In the genomic region with DNA sequence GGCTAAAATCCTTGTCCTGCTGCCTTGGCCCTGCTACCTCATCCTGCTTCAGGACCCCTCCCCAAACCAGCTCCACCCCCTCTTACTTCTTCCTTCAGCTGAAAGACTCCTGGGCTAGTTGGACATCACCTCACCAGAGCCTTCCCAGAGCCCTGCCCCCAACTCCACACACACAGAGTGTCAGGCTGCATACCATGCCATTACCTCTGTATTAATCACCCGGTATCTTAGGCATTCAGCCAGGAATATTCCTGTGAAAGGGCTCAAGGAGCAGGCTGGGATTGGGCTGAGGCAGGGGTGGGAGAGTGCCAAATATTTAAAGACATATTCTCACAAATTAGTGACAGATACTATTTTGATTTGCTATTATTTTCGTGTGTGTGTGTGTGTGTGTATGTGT, we compare ENCODE assay signal across 22 mouse cellular contexts. TPM values are rescaled to one million over a fixed set of nuclear protein-coding genes. Genes with fewer than 3 reads are reported as not detected.
DNase-seq lines count a peak whose midpoint lies in the region; ATAC-seq and TF ChIP-seq lines count a peak whose summit lies in the region.
"Had no signal": no experiment of that assay in that cellular context is flagged by ENCODE, and none has a peak within 500 bp of the region (broad histone marks: within the 10 kb centered on the region; RNA-seq: fewer than 3 reads in every experiment).

No protein-coding gene starts in this region.

- ATAC-seq in midbrain, embryonic 13.5 days: no peak
- peak; percentile 41 for ATAC-seq in stomach, postnatal 0 days (ENCODE audit: low FRiP score, low TSS enrichment)

- TF ChIP-seq EP300 in stomach, postnatal 0 days (optimal IDR thresholded peaks at IDR 0.05): no peak

- no peaks in the 10 kb centered on the region for H3K9me3 ChIP-seq in midbrain, embryonic 13.5 days
- no peaks in the 10 kb centered on the region for H3K9me3 ChIP-seq in midbrain, embryonic 10.5 days (replicated peaks)
- no peaks in the 10 kb centered on the region for H3K9me3 ChIP-seq in stomach, postnatal 0 days (ENCODE audit: control insufficient read depth, low read length)
- H3K9me3 ChIP-seq: forebrain, embryonic 12.5 days; heart, embryonic 13.5 days; neural tube, embryonic 12.5 days had no signal

- intact Hi-C loops in left cerebral cortex, postnatal 36 days (cut with DNase I): no loop called here
- intact Hi-C loops in left cerebral cortex, postnatal 14 days (cut with DNase I): no loop called here

- H3K27ac ChIP-seq in kidney, adult 2 months (ENCODE audit: insufficient read depth, low read depth, low read length): no peak overlapping the region
- no peak overlapping the region for H3K27ac ChIP-seq in midbrain, embryonic 13.5 days
- H3K27ac ChIP-seq in midbrain, embryonic 10.5 days (replicated peaks): no peak overlapping the region
- peak overlapping the region; percentile 63 for H3K27ac ChIP-seq in stomach, postnatal 0 days (replicated peaks)
- H3K27ac ChIP-seq: forebrain, embryonic 12.5 days; heart, embryonic 13.5 days; neural tube, embryonic 12.5 days had no signal

- 38% methylated on average over 2 of the region's 2 CpGs for WGBS in kidney, adult 2 months
- WGBS in midbrain, embryonic 13.5 days: 70% methylated on average over 2 of the region's 2 CpGs
- 71% methylated on average over 2 of the region's 2 CpGs for WGBS in midbrain, embryonic 10.5 days
- 27% methylated on average over 2 of the region's 2 CpGs for WGBS in stomach, postnatal 0 days

- no peak overlapping the region for H3K4me2 ChIP-seq in midbrain, embryonic 13.5 days (replicated peaks)
- H3K4me2 ChIP-seq in stomach, postnatal 0 days (replicated peaks; ENCODE audit: low read depth): no peak overlapping the region
- H3K4me2 ChIP-seq: forebrain, embryonic 12.5 days; heart, embryonic 13.5 days; liver, embryonic 11.5 days; neural tube, embryonic 12.5 days had no signal

- no peak for TF ChIP-seq CTCF in kidney, adult 2 months (conservative IDR thresholded peaks at IDR 0.05; ENCODE audit: insufficient read depth, insufficient read length, low read depth, low read length)
- no peak for TF ChIP-seq CTCF in brain, embryonic 14.5 days (IDR thresholded peaks at IDR 0.05; ENCODE audit: borderline replicate concordance, extremely low read depth, insufficient read depth, insufficient read length)
- TF ChIP-seq CTCF in stomach, postnatal 0 days (IDR thresholded peaks at IDR 0.05; ENCODE audit: low read depth): no peak

- peak overlapping the region; percentile 16; the same call in 1 of the 2 replicates for H3K9ac ChIP-seq in midbrain, embryonic 13.5 days (replicated peaks)
- no peak overlapping the region for H3K9ac ChIP-seq in stomach, postnatal 0 days (ENCODE audit: low read length)
- H3K9ac ChIP-seq: forebrain, embryonic 12.5 days; heart, embryonic 13.5 days; neural tube, embryonic 12.5 days had no signal

- H3K36me3 ChIP-seq in kidney, adult 2 months (ENCODE audit: control insufficient read depth, insufficient read depth, low read length): no peaks in the 10 kb centered on the region
- no peaks in the 10 kb centered on the region for H3K36me3 ChIP-seq in midbrain, embryonic 13.5 days
- no peaks in the 10 kb centered on the region for H3K36me3 ChIP-seq in midbrain, embryonic 10.5 days
- no peaks in the 10 kb centered on the region for H3K36me3 ChIP-seq in stomach, postnatal 0 days (ENCODE audit: control insufficient read depth, insufficient read depth, low read length)
- H3K36me3 ChIP-seq: forebrain, embryonic 12.5 days; heart, embryonic 13.5 days; neural tube, embryonic 12.5 days had no signal

- no peak overlapping the region for H3K4me3 ChIP-seq in kidney, adult 2 months (ENCODE audit: insufficient read depth, low read depth, low read length)
- H3K4me3 ChIP-seq in midbrain, embryonic 13.5 days (replicated peaks): no peak overlapping the region
- no peak overlapping the region for H3K4me3 ChIP-seq in midbrain, embryonic 10.5 days
- no peak overlapping the region for H3K4me3 ChIP-seq in stomach, postnatal 0 days (ENCODE audit: low read depth, low read length)
- H3K4me3 ChIP-seq: forebrain, embryonic 12.5 days; heart, embryonic 13.5 days; neural tube, embryonic 12.5 days had no signal

- no peaks in the 10 kb centered on the region for H3K27me3 ChIP-seq in kidney, adult 2 months (replicated peaks; ENCODE audit: control insufficient read depth, insufficient read depth, low read length)
- H3K27me3 ChIP-seq in midbrain, embryonic 13.5 days: no peaks in the 10 kb centered on the region
- no peaks in the 10 kb centered on the region for H3K27me3 ChIP-seq in midbrain, embryonic 10.5 days (ENCODE audit: low read depth, poor library complexity, severe bottlenecking)
- H3K27me3 ChIP-seq in stomach, postnatal 0 days (ENCODE audit: control insufficient read depth, insufficient read depth, low read length): no peaks in the 10 kb centered on the region
- H3K27me3 ChIP-seq: forebrain, embryonic 12.5 days; heart, embryonic 13.5 days; neural tube, embryonic 12.5 days had no signal

- peaks cover 4% of the 10 kb centered on the region; the same call in 1 of the 2 replicates for H3K4me1 ChIP-seq in kidney, adult 2 months (ENCODE audit: control insufficient read depth, insufficient read depth, low read length)
- H3K4me1 ChIP-seq in midbrain, embryonic 13.5 days (replicated peaks): peaks cover 22% of the 10 kb centered on the region
- H3K4me1 ChIP-seq in midbrain, embryonic 10.5 days: peaks cover 32% of the 10 kb centered on the region
- peaks cover 6% of the 10 kb centered on the region; the same call in 1 of the 2 replicates for H3K4me1 ChIP-seq in stomach, postnatal 0 days (replicated peaks; ENCODE audit: control insufficient read depth, insufficient read depth)

- peak; percentile 63 for DNase-seq in kidney, adult 2 months
- DNase-seq in kidney, adult 9 months: no peak
- no peak for DNase-seq in midbrain, embryonic 10.5 days (ENCODE audit: low spot score)
- peak; percentile 20 for DNase-seq in brain, embryonic 14.5 days (ENCODE audit: low read depth)
- DNase-seq in stomach, postnatal 0 days (ENCODE audit: low spot score): peak; percentile 65
- no peak for DNase-seq in left cerebral cortex, postnatal 36 days (ENCODE audit: low spot score in 2 of 2)
- no peak for DNase-seq in left cerebral cortex, postnatal 14 days (ENCODE audit: low spot score in 2 of 2)
- DNase-seq: adrenal gland, postnatal 25 days; cerebellum, adult 9-10 months; gastrocnemius, postnatal 25 days; heart, postnatal 4 days; lung, postnatal 10 days; right cerebral cortex, postnatal 14 days had no signal

- no peak for TF ChIP-seq POLR2A in kidney, adult 2 months (IDR thresholded peaks at IDR 0.05; ENCODE audit: low read depth, low read length)
- no peak for TF ChIP-seq POLR2A in brain, embryonic 14.5 days (IDR thresholded peaks at IDR 0.05; ENCODE audit: borderline replicate concordance, extremely low read depth, insufficient read depth, insufficient read length, poor library complexity, severe bottlenecking)

RNA-seq across cellular contexts. Expression of gene Ssh1, which starts 2.8 kb away (rescaled TPM):
- polyA plus RNA-seq in kidney, adult 2 months (2012; rRNA removed): 11.3 and 12.1 TPM in 2 replicates
- polyA plus RNA-seq in midbrain, embryonic 13.5 days (2015; fragmentation: Nextera tagmentation; extraction: Ambion mirVana): 14.3 and 17.2 TPM in 2 replicates
- polyA plus RNA-seq in midbrain, embryonic 10.5 days (2016; fragmentation: Nextera tagmentation; extraction: Ambion mirVana): 13.3 and 16.8 TPM in 2 replicates
- polyA plus RNA-seq in brain, embryonic 14.5 days (2012; rRNA removed): 12.2 and 19.2 TPM in 2 replicates
- 5.0 and 5.3 TPM in 2 replicates for polyA plus RNA-seq in stomach, postnatal 0 days (2015; fragmentation: Nextera tagmentation; extraction: Ambion mirVana)
- 10 to 100 TPM; 21.0 to 29.1 TPM for total RNA-seq in left cerebral cortex, postnatal 36 days (2021)
- 10 to 100 TPM; 19.7 to 21.4 TPM for total RNA-seq in left cerebral cortex, postnatal 14 days (2021)

RNA-seq across cellular contexts. Expression of gene Dao, which starts 7.0 kb away (rescaled TPM):
- polyA plus RNA-seq in kidney, adult 2 months (2012; rRNA removed): 369 and 376 TPM in 2 replicates
- not detected in 2 replicates for polyA plus RNA-seq in midbrain, embryonic 13.5 days (2015; fragmentation: Nextera tagmentation; extraction: Ambion mirVana)
- polyA plus RNA-seq in midbrain, embryonic 10.5 days (2016; fragmentation: Nextera tagmentation; extraction: Ambion mirVana): not detected in 2 replicates
- not detected in 2 replicates for polyA plus RNA-seq in brain, embryonic 14.5 days (2012; rRNA removed)
- polyA plus RNA-seq in stomach, postnatal 0 days (2015; fragmentation: Nextera tagmentation; extraction: Ambion mirVana): 0.15 and 0.24 TPM in 2 replicates
- total RNA-seq in left cerebral cortex, postnatal 36 days (2021): not detected
- total RNA-seq in left cerebral cortex, postnatal 14 days (2021): not detected
- total RNA-seq: adrenal gland, postnatal 25 days; gastrocnemius, postnatal 25 days; heart, postnatal 4 days; layer of hippocampus, postnatal 25 days; left cerebral cortex, postnatal 25 days; MEL; monocyte, adult 5-6 weeks had no signal
- polyA plus RNA-seq: forebrain, embryonic 12.5 days; heart, embryonic 13.5 days; liver, embryonic 11.5 days; neural tube, embryonic 12.5 days had no signal

Comparison
In these comparisons a context has a peak if more than half of its experiments do, and no peak if none do; other contexts are left out.
1. DNase-seq: peak in kidney, adult 2 months (single experiment), brain, embryonic 14.5 days (single experiment) and stomach, postnatal 0 days (single experiment); none in kidney, adult 9 months (single experiment), midbrain, embryonic 10.5 days (single experiment), left cerebral cortex, postnatal 36 days (0 of 2) and left cerebral cortex, postnatal 14 days (0 of 2).
2. RNA of gene Dao, which starts 7.0 kb away (polyA plus RNA-seq): 369 to 376 TPM in kidney, adult 2 months; 0.15 to 0.24 TPM in stomach, postnatal 0 days, not detected in midbrain, embryonic 13.5 days, not detected in brain, embryonic 14.5 days and not detected in midbrain, embryonic 10.5 days; every median in the first group is over 100 times any median in the second.